Mouse (Mus musculus): ENCODE data around the gene Sdc4.
A peak's percentile ranks its signal among the peaks of the same experiment; 100 is the strongest.

Gene Sdc4

DNA sequence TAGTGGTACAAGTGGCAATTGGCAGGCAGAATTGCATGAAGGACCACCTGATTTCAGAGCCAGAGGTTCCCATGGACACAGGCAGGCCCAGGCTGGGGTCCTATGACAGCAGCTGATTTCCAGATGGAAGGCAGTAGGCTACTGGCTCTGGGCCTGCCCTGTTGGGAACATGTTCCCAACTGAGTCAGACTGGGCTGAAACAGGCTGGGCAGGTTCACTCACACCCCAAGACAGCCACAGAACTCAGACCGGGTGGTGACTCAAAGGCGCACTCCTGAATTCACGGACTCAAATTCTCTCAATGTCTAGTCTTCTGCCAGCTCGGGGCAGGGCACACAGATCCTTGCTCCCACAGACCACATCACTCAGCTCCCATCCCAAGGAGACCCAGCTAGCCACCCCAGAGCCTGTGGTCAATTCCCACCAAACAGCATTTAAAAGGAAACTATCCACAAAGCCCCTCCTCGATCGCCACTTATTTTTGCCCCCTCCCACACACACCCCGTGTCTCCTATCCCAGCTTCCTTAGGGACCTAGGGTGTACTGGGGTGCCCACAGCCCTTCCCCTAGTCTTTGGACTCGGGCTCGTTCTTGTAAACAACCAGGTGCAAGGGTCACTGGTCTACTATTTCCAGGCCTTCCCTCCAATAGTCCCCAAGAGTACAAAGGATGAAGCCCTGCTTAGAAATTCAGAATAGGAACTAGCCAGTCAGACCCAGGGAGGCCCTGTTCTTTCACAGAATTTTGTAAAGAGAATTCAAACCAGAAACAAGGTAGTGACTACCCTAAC is 11.8 kb downstream of the Sdc4 start:
- DNase-seq (ENCODE audit: low read depth, low spot score), result no peak

- no peak for DNase-seq (ENCODE audit: low read depth, low spot score)
These were observed 13.0 kb downstream of the Sdc4 start for GRCm38 (mm10) chr2:164430697-164431096.

- no peak for DNase-seq (ENCODE audit: low read depth, low spot score)
These were observed 13.6 kb downstream of the Sdc4 start for GRCm38 (mm10) chr2:164429881-164430615.

DNA sequence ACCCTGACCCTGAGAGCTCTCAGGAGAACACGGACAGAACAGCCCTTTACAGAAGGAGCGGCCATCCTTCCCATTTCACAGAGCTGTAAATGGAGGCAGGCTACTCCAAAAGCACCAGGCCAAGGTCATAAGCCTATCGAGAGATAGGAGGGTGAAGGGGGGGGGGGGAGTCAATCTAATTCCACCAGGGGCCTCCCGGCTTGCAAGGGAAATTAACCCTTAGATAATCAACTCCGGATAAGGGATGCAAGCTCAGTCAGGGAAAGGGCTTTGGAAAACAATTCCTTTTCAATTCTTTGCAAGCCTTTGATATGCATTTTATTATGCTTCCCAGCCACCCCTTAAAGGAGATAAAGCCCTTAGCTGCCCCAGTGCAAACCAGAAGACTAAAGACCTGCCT is 15.2 kb downstream of the Sdc4 start:
- no peak for DNase-seq (ENCODE audit: low read depth, low spot score)

DNA sequence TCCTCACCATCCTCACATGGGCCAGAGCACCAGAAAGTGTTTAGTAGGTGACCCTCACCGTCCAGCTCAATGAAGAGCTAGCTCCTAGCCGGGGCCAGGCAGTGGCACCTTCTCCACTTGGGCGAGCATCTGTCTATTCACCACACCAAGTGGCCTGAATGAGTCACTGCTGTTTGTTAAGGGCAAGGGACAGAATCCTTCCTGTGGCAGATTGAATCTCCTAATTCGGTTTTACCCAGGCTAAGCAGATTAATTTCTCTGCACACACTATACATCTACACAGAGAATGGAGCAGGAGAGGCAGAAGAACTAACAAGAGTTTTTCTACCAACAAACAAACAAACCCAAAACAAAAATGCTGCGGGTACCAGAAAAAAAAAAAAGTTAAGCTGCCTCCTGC is 16.7 kb downstream of the Sdc4 start:
- DNase-seq (ENCODE audit: low read depth, low spot score), result no peak

GRCm38 (mm10) chr2:164426121-164426520 is 17.6 kb downstream of the Sdc4 start:
- no peak for DNase-seq (ENCODE audit: low read depth, low spot score)

DNA sequence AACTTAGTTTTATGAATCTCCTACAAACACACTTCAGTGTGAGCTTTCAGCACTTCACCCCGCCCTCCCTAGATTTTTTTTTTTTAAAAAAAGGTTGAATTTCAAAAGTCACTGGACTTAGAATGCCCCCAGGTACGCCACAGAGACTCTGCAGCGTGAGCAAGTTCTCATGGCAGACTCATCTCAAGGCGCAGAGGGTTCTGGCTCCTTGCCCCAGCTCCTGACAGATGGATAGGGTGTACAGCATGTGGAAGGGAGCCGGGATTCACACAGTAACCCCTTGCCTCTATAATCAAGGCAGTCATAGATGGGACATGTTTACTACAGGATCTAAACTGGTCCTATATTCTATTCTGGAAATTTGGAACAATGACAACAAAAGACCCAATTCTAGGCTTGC is 18.3 kb downstream of the Sdc4 start:
- DNase-seq (ENCODE audit: low read depth, low spot score), result no peak

DNA sequence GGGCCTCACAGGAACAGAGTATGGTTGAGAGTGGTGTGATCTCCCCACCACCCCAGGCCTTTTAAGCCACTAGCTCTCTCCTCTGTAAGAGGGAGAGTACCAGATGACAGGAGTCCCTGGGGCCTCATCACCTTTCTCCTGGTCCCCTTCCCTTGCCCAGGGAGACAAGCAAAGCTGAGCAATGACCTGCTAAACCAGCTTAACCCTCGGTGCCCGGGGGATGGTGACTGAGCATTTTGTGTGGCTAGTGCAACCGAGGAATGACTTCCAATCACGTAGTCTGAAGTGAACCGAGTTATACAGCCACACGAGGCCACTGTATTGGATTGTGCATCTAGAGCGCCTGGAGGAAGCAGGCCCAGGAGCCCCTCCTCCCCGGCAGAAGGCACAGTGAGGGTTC is 19.3 kb downstream of the Sdc4 start:
- no peak for DNase-seq (ENCODE audit: low read depth, low spot score)

DNA sequence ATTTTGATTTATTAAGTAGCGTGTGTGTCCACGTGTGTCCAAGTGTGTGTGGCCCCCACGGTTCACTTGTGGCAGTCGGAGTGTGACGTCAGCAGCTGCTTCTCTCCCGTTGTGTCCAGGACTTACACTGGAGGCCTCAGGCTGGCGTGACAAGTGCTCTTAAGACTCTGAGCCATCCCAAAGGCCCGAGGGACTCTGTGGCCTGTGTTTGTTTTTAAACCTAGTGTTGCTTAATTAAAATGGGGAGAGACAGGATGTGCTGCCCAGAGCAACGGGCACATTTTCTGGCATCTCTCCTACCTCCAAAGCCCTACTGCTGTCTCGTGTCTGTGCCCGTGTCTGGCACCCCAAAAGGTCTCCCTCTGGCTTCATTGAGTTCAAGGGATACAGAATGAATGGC is 20.2 kb downstream of the Sdc4 start:
- DNase-seq (ENCODE audit: low read depth, low spot score), result no peak

DNA sequence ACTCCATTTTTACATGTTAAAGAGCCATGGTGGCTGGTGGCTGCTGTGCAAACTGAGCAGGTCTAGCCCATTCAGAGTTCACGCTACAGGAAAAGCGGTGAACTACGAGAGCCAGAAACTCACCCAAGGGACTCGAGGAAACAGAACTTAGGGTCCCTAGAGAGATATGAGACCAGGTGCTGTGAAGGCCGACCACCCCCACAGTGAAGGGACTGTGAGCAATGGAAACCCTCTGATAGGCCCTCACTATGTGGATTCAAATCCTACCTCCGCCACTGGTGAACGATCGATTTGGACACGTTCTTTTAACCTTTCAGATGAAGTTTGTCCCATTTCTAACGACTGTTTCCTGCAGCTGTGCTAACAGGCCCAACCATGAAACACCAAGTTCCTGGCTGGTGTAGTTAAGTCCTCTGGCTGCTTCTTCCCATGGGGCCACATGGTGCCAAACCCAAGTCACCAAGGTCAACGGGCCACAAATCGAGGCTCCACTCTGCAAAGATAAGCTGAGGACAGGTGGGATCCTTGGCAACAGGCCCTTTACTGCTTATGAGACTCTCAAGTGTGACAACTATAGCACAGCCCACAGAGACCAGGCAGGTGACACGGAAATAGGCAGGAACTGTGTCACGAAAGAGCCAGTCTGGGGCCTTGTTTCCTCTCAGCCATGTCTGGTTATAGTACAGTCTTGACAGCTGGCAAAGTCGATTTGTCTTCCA is 20.9 kb downstream of the Sdc4 start:
- DNase-seq (ENCODE audit: low read depth, low spot score), result no peak

- DNase-seq (ENCODE audit: low read depth, low spot score), result no peak
These were observed 21.7 kb downstream of the Sdc4 start for GRCm38 (mm10) chr2:164421979-164422378.

DNA sequence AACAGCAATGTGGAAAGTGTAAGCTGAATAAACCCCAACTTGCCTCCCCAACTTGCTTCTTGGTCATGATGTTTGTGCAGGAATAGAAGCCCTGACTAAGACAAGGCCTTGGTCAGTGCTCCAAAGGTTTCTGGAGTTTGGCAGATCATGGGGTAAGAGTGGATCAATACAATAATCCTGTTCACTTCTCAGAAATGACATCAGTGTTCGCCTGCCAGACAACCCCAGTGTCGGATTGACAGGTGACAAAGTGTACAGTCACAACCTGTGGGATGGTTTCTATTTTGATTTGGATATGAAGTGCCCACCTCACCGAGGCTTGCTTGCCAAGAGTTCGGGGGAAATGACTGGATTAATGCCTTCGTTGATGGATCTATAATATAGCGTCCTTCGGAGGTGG is 22.4 kb downstream of the Sdc4 start:
- no peak for DNase-seq (ENCODE audit: low read depth, low spot score)

DNA sequence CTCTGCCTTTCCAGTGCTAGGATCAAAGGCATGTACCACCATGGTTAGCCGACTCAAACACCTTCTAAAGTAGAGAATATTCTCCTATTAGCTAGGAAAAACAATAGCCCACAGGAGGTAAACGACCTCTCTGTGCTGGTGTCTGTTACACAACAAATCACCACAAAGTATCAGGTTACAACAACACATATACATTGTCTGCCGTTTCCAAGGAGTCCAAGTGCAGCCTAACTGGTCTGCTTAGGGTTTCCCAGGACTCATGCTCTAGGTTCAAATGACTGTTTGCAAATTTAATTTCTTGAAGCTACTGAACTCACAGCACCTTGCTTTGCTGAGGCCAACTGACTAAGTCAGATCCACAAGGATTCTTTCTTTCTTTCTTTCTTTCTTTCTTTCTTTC is 24.2 kb downstream of the Sdc4 start:
- no peak for DNase-seq (ENCODE audit: low read depth, low spot score)

DNA sequence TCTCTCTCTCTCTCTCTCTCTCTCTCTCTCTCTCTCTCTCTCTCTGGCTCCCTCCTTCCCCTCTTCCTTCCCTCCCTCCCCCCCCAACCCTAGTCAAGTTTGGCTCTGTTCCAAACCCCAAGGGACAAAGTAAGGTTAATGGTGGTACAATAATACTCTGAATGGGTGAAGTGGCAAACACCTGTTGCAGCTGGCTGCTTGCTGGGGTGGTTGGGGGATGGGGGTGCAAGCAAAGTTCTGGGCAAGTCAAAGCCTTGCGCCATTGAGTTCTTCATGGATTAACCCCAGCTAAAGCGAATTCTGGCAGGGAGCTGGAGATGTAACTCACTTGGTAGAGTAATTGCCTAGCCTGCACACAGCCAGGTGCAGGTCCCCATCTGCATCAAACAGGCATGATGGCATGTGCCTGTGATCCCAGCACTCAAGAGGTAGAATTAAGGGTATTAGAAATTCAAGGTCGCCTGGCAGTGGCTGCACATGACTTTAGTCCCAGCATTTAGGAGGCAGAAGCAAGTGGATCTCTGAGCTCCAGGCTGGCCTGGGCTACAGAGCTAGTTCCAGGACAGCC is 25.3 kb downstream of the Sdc4 start:
- DNase-seq (ENCODE audit: low read depth, low spot score), result no peak

DNA sequence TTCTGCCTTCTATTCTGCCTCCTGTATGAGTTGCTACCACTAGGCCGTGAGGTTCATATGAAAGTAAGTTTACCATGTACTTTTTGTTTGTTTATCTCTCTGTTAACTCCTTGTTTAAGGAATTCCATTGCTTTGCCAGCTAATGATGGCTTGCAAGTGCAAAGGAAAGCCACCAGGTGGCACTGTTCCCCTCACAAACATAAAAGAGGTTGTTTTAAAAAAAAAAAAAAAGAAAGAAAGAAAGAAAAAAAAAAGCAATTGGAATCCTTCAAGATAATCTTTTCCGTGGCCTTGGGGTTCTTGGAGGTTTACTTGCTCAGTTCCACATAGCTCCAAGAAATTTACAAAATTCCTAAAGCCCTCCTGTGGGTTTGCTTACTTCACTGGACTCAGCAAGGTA is 26.5 kb downstream of the Sdc4 start:
- no peak for DNase-seq (ENCODE audit: low read depth, low spot score)

DNA sequence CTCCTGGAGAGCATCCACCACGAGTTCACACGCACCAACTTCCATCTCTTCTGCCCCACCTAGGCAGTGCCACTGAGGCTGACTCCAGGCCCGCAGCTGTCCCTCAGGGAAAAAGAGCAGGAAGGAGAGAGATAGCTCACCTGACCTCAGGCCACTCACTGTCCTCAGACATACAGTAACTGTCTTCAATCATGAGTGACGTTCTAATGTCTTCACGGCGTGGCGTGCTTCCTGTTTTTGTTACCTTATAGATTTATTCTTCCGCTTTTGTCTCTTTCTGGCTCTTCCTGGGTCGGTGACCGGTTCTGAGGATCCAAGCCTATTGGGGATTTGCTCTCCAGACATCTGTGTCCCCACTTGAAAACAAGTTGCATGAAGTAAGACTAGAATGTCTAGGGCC is 29.1 kb downstream of the Sdc4 start:
- no peak for DNase-seq (ENCODE audit: low read depth, low spot score)

- DNase-seq (ENCODE audit: low read depth, low spot score), result no peak
These were observed 29.5 kb downstream of the Sdc4 start for GRCm38 (mm10) chr2:164414167-164414566.

- DNase-seq (ENCODE audit: low read depth, low spot score), result peak; percentile 42
These were observed 36.0 kb downstream of the Sdc4 start for GRCm38 (mm10) chr2:164407708-164408107.

DNA sequence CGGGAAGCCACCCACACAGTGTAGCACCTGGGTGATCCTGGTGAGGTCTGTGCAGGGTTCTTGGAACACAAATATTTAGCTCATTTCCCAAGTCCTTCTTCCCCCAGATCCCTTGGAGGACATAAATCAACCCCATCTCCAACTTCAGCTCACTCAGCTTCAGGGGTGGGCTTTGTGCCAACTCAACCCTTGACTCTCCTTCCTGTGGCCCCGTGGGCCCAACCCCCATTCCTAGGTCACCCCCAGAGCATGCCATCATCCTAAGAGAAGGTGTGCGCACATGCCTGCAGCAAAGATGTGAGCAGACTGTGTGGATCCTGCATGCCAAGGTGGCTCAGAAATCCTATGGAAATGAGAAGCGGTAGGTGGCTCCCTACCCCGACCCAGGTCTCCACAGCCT is 38.2 kb downstream of the Sdc4 start:
- no peak for DNase-seq (ENCODE audit: low read depth, low spot score)

DNA sequence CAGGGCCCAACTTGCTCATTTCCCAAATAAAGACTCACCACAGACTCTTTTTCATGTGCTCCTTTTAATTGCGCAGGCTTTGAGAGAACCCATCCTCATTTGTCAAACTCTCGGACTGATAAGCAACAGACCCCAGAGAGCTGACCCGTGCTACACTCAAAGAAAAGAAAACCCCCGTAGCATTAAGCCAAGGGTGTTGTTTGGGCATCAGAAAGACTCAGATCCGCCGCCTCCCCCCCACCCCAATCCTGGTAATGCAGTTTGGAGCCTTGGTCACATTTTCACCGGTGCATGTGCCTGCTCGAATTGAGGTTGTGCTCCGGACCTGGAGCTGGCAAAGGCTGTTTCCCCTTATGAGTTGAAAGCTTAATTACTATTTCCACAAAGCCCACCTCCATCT is 38.6 kb downstream of the Sdc4 start, which contains the start of gene Matn4:
TSS of gene Matn4 (minus strand) at position 101 of the 400 bp plus-strand sequence.
- no peak for DNase-seq (ENCODE audit: low read depth, low spot score)

GRCm38 (mm10) chr2:164404082-164404990 is 39.4 kb downstream of the Sdc4 start:
- DNase-seq (ENCODE audit: low read depth, low spot score), result no peak

All from skeletal muscle tissue, adult 2 months (tissue).